Mouse (Mus musculus) embryo, embryonic 11.5 days (tissue): Measurements from ENCODE around the gene Ltn1.

Experiments
- DNase-seq: peaks from one replicate; pipeline ENCODE4 v3.0.0-alpha.2; 2012; ENCODE audit warnings: low read depth, low spot score

The Ltn1 gene

DNA sequence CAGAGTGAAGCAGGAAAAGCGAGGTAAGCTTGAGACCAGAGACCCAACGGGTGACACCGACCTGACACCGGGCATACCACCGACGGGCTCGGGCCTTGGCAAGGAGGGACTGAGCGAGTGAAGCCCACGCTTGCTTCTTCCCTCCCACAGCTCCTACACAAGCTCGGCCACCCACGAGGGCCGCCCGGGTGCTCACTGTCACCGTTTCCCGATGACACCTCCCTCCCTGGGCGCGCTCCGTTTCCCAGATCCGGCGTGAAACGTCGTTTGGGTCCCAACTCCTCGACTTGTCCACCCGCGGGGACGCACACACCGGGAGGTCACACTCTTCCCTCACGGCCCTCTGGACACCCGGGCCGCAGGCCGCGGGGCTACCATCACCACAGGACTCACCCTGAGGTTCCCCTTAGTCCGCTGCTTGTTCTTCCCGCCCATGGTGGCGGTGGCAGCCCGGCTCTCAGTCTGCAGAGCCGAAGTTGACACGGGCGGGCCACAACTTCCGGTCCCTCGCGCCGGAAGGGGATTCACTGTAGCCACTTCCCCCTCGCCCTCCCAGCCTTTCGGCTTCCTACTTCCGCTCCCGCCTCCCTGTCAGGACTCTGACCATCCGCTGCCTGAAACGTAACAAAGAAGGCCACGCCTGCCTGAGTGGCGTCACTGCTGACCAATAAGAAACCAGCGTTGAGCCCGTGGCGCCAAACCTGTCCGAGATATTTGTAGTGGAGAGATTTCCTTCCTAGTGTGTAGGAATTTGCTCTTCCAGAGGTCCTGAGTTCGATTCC is at the start of gene Ltn1:
Ltn1 (minus strand) TSS at position 580 of the 782 bp plus-strand sequence.
- DNase-seq: peak; percentile 98

DNA sequence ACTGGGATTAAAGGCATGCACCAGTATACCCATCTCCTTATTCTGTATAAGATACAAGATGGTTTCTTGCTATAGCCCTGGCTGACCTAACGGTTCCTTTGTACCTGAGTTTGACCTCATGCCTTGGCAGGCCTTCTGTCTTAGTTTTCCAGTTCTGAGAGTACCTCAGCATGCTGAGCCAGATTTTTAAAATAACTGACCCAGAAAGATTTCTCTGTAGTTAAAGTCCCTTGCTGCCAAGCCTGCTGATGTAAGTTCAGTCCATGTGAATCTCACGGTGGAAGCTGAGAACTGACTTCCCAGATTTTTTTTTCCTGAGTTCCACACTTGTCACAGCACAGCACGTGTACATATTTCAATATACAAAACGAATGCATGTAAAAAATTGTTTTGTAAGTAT is 38.2 kb upstream of the Ltn1 start:
- no peak for DNase-seq

GRCm38 (mm10) chr16:87458752-87459151 is 26.3 kb upstream of the Ltn1 start:
- no peak for DNase-seq

GRCm38 (mm10) chr16:87455180-87455611 is 22.8 kb upstream of the Ltn1 start:
- no peak for DNase-seq

DNA sequence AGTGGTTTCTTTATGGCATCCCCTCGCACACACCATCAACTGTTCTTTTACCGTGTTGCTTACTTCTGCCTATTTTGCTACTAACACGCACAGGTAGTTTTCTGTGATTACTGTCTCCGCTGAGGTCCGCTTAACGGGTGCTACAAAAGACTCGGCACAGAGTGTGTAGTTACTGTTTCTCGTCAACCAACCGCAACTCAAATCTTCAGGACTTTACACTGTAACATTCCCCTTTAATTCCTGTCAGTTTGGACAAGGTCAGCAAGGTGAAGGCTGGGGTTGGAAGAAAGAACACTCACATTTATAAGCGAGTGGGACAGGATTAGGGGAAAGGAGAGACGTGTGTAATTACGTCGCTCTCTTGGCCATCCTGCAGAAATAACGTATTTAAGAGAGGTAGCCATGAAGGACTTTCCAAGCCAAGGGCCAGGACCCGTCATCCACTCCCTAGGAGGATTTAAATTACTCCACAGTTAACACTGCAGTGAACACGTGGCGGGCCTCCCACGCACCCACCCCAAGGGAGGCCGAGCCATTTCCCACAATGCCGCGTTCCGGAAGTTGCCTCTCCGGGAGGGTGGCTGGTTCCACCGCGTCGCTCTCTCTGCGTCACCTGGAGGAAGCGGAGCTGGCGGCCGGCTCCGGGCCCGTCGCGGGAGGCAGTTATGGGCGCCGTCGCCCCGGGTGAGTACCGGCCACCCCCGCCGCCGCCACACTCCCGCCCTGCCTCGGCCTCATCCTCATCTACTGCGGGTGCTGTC is 22.2 kb upstream of the Ltn1 start, which contains the start of gene Usp16:
Usp16 (plus strand) TSS at position 285 of the 761 bp plus-strand sequence.
- DNase-seq: peak; percentile 77

DNA sequence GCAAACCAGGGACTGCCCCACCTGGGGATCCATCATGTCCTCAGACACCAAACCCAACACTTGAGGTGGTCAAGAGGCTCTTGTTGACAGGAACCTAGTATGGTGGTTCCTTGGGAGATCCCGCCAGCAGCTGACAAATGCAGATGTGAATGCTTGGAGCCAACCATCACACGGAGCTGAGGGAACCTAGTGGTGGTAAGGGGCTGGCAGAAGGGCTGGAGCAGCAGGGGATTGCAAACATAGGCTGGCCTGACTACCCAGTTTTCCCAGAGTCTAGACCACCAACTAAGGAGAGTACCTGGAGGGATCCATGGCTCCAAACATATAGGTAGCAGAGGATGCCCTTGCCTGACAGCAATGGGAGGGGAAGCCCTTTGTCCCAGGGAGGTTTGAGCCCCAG is 20.8 kb upstream of the Ltn1 start:
- DNase-seq: no peak

- no peak for DNase-seq
Observed at GRCm38 (mm10) chr16:87445528-87445927, 13.1 kb upstream of the Ltn1 start.

DNA sequence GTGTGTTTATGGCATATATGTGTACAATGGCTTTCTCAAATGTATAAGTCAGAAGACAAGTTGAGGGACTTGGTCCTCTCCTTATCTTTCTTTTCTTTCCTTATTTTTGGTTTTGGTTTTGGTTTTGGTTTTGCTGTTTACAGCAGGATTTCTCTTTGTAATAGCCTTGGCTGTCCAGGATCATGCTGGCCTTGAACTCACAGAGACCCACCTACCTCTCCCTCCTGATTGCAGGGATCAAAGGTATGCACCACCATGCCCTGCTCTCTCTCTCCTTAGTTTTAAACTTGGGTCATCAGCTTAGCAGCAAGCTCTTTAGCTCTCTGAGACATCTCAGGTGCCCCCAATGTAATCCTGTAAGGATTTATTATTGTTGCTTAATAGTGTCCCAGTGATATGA is 12.7 kb upstream of the Ltn1 start:
- no peak for DNase-seq

DNA sequence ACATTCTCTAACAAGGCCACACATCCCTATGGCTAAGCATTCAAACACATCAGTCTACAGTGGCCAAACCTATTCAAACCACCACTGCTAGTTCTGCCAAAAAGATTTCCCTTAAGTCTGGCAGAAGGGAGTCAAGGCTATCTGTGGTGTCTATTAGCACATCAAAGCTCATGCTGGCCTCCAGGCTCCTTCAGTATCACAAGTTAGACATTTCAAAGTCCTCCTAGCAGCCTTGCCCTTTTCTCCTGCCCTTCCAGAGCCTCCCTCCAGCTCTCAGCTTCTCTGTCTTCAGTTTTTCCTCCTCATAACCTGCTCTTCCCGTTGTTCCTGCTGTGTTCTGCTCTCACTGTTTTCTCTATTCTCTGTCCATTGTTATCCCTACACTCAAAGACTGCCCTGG is 11.7 kb upstream of the Ltn1 start:
- no peak for DNase-seq

- no peak for DNase-seq
Observed at GRCm38 (mm10) chr16:87443245-87443644, 10.8 kb upstream of the Ltn1 start.

- DNase-seq: no peak
Observed at GRCm38 (mm10) chr16:87442291-87442690, 9.9 kb upstream of the Ltn1 start.

- DNase-seq: no peak
Observed at GRCm38 (mm10) chr16:87441089-87441488, 8.7 kb upstream of the Ltn1 start.

DNA sequence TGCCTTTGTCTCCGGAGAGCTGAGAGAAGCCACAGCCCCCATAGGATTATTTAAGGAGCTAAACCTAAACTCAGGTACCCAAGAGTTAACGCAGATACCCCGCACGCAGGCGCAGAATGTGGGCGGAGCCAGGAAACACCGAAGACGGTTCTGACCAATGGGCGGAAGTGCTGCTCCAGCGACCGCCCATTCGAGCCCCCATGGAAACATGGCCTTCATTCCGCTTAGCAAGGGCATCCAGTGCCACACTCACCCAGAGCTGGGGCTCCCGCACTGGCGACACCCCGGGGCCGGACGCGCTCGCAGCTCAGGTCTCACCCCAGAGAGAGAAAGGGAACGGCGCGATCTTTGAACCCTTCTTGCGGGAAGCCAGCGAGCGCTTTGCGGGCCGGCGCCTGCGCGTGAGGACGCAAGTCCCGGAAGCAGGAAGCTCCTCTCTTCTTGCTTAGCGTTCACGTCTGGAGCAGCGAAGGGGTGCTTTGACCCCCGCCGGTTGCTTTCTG is 7.8 kb upstream of the Ltn1 start, which contains the start of gene Rwdd2b:
Rwdd2b (minus strand) TSS at position 390 of the 503 bp plus-strand sequence.
- peak; percentile 90 for DNase-seq

GRCm38 (mm10) chr16:87438697-87439096 is 6.3 kb upstream of the Ltn1 start:
- DNase-seq: no peak

- no peak for DNase-seq
Observed at GRCm38 (mm10) chr16:87437096-87437495, 4.7 kb upstream of the Ltn1 start.

DNA sequence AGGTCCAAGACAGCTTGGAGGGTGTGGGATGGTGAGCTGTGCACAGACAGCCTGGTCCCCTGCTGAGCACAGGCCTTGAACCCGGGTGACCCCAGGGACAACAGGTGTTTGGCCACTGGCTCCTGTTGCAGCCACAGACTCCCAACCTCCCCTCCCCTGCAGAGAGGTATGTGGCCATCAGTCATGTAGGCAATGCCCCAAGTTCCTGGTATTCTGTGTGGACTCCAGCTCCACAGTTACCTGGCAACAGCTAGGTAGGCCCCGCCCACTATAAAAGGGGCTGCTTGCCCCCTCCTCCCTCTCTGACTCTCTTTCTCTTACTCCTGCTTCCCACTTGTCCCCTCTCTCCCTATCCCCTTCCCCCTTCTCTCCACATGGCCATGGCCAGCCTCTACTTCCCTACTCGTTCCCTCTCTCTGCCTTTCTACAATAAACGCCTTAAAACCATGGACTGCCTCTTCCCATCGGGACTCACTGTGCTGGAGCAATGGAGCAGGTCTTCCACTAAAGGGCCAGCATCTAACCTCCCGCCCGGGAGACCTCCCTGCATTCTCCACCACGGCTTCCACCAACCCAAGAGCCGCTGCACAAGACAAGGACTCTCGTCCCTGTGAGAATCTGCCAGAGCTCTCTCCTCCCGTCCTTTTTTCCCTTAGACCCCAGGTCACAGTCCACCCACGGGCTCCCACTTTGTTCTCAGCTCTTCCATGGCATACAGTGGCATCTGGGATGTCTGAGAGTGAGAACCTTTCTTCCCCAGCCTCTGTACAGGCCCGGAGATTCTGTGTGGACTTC is 3.2 kb upstream of the Ltn1 start:
- DNase-seq: no peak

- DNase-seq: no peak
Observed at GRCm38 (mm10) chr16:87434946-87435345, 2.5 kb upstream of the Ltn1 start.

GRCm38 (mm10) chr16:87434266-87434665 is 1.9 kb upstream of the Ltn1 start:
- no peak for DNase-seq

DNA sequence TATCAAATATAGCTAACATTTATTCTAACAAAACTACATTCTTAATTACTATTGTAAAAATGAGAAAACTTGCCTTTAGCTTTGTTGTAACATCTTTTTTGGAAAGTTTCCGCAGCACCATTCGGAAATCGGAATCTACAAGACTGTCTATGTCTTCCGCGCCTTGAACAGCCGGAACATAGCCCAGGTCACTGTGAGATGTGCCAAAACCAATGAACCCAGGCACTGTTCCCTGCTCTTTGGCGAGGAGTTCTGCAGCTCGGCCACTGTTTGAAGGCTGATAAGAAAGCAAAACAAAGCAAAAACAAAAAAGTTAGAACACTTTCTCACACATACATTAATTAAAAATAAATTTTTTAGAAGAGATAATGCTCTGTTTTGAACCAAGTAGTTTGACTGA is 4.9 kb downstream of the Ltn1 start:
- DNase-seq: no peak

- no peak for DNase-seq
Observed at GRCm38 (mm10) chr16:87420662-87421061, 11.8 kb downstream of the Ltn1 start.

DNA sequence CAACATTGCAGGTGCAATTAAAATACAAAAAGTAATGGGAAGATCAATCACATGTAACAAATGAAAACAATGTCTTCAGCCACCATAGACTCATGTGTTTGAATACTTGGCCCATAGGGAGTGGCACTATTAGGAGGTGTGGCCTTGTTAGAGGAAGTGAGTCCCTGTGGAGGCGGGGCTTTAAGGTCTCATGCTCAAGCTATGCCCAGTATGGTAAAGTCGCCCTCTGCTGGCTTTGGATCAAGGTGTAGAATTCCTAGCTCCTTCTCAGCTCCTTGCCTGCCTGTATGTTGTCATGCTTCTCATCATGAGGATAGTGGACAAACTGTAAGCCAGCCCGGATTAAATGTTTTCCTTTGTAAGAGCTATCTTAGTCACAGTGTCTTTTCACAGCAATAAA is 27.4 kb downstream of the Ltn1 start:
- no peak for DNase-seq
